Mouse (Mus musculus) T-helper 1 cell (primary cell): ENCODE data around the gene Cypt12.

Source experiments
- in situ Hi-C: fragments of 300-600 bp; cut with MboI, MseI; formaldehyde crosslinking; loops from one replicate; pipeline ENCODE4 v1.15.1; 2025; ENCODE audit warnings: high pct_unique_total_duplicates

The Cypt12 gene

DNA sequence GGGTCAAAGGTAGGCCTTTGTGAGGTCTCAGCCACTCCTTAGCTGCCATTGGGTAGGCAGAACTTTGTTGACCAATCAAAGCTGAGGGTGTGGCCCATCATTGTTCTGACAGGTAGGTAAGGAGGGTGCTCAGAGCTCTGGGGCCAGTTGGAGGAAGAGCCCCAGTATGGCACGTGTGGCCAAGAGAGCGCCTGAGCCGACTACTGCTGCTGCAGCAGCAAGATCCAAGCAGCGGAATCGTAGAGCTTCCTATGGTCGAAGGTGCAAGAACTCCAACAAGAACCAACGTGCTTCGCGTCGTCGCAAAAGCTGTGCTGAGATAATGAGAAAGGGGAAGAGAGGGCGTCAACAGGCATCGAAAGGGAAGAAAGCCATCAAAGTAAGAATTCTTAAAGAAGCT lies at the start of gene Cypt12:
Cypt12 (plus strand) TSS at position 112 of the 400 bp plus-strand sequence.
- in situ Hi-C loops, result loop anchor here (5.0 kb wide), 1 partner anchor 66 kb away; no protein-coding TSS in a partner anchor

- in situ Hi-C loops, result no loop called here
Measured at GRCm38 (mm10) chr3:17913796-17914195, 34.4 kb upstream of the Cypt12 start.

DNA sequence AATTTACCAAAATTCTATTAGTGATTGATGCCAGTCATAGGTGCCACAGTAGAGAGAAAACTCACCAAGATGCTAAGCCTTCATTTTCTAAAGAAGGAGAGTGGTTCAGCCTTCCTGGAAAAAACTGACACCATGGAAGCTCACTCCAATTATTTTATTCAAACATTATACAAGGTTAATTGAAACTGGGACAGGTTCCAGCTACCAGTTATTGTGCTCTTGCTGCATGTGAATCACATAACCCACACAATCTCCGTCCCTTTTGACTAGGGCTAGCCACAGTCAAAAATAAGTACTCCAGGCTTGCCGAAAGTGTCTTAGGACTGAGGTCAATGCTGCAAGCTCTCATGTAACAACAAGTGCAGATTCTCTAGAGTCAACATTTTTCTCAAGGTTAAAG lies 8.0 kb upstream of the Cypt12 start:
- in situ Hi-C loops, result no loop called here
